Mouse (Mus musculus): ENCODE results near the gene Prkab1.

- no peak for TF ChIP-seq CTCF (IDR thresholded peaks at IDR 0.05; ENCODE audit: low read depth)
- no peak for TF ChIP-seq EP300 (IDR thresholded peaks at IDR 0.05; ENCODE audit: low read depth)
Measured at GRCm38 (mm10) chr5:115977266-115977665, 47.0 kb downstream of the Prkab1 start.
